Mouse (Mus musculus) hindbrain, embryonic 14.5 days (tissue): ENCODE data around the gene Ppp3r2. TPM values are rescaled to one million over a fixed set of nuclear protein-coding genes. Genes with fewer than 3 reads are reported as not detected.
A peak's percentile ranks its signal among the peaks of the same experiment; 100 is the strongest.

ENCODE experiments used
- ATAC-seq: fragments of 200-750 bp; cut with Nextera tagmentation; 2 replicates; pipeline ENCODE4 v1.8.0; 2017; ENCODE audit warnings: moderate number of reproducible peaks, mild to moderate bottlenecking, moderate TSS enrichment, moderate library complexity; ENCODE audit not compliant: low FRiP score
- DNase-seq: peaks from one replicate; pipeline ENCODE4 v3.0.0-alpha.2; 2015; ENCODE audit warnings: low spot score
- H3K27ac ChIP-seq: fragments of 300-500 bp; sonication (generic); 2 replicates; pipeline ENCODE4 v1.5.1; 2014; ENCODE audit warnings: mild to moderate bottlenecking, moderate library complexity
- H3K27me3 ChIP-seq: fragments of 300-500 bp; sonication (generic); 2 replicates; pipeline ENCODE4 v1.6.1; 2014; ENCODE audit warnings: mild to moderate bottlenecking, low read length, mixed read lengths; ENCODE audit not compliant: control insufficient read depth, insufficient read depth
- H3K36me3 ChIP-seq: fragments of 300-500 bp; sonication (generic); replicated peaks from 2 replicates; pipeline ENCODE4 v1.6.1; 2014; ENCODE audit not compliant: control insufficient read depth, insufficient read depth
- H3K4me1 ChIP-seq: fragments of 300-500 bp; sonication (generic); replicated peaks from 2 replicates; pipeline ENCODE4 v1.6.1; 2014; ENCODE audit warnings: antibody characterized with exemption, low read length, mixed read lengths; ENCODE audit not compliant: control insufficient read depth, insufficient read depth
- H3K4me2 ChIP-seq: fragments of 300-500 bp; sonication (generic); replicated peaks from 2 replicates; pipeline ENCODE4 v1.6.1; 2014; ENCODE audit warnings: mild to moderate bottlenecking, moderate library complexity
- H3K4me3 ChIP-seq: fragments of 300-500 bp; sonication (generic); replicated peaks from 2 replicates; pipeline ENCODE4 v1.5.1; 2014; ENCODE audit warnings: mild to moderate bottlenecking, low read length
- H3K9ac ChIP-seq: fragments of 300-500 bp; sonication (generic); 2 replicates; pipeline ENCODE4 v1.6.1; 2014
- H3K9me3 ChIP-seq: fragments of 300-500 bp; sonication (generic); 2 replicates; pipeline ENCODE4 v1.6.1; 2016; ENCODE audit warnings: low read length; ENCODE audit not compliant: control insufficient read depth
- WGBS: fragments of 180-500 bp; shearing (Covaris S2); extraction: QIAGEN DNeasy Blood & Tissue Kit; methylation state at CpG from one replicate; pipeline ENCODE4 v1.1.7; 2014; 5-methylcytosine and 5-hydroxymethylcytosine counted together
- polyA plus RNA-seq: library from polyadenylated mRNA; unstranded; fragments of >200 nt; fragmentation: Nextera tagmentation; extraction: Ambion mirVana; gene quantifications from 2 replicates; pipeline ENCODE4 v1.2.1, GENCODE M21; 2014

Gene Ppp3r2
- polyA plus RNA-seq, result 0.51 and 0.59 TPM in 2 replicates

- no peaks in the 10 kb centered on the region for H3K27me3 ChIP-seq
- 90% methylated on average over 13 of the region's 13 CpGs for WGBS
- H3K4me1 ChIP-seq, result no peaks in the 10 kb centered on the region
- no peak within 1 kb of the TSS for H3K27ac ChIP-seq
- no peak within 1 kb of the TSS for H3K4me3 ChIP-seq
- DNase-seq (no peak), ATAC-seq (no peak)
- H3K9me3 ChIP-seq, result no peaks in the 10 kb centered on the region
- no peaks in the 10 kb centered on the region for H3K36me3 ChIP-seq
- no peak within 1 kb of the TSS for H3K4me2 ChIP-seq
- no peak within 1 kb of the TSS for H3K9ac ChIP-seq
Measured at GRCm38 (mm10) chr4:49681812-49682211, at the start of gene Ppp3r2. Ppp3r2 (minus strand) TSS chr4:49682024.

GRCm38 (mm10) chr4:49729326-49729725 lies 47.5 kb upstream of the Ppp3r2 start:
- H3K9ac ChIP-seq, result no peak overlapping the region
- H3K4me1 ChIP-seq, result no peaks in the 10 kb centered on the region
- no peaks in the 10 kb centered on the region for H3K9me3 ChIP-seq
- no peak for DNase-seq
- WGBS, result 65% methylated on average over 3 of the region's 3 CpGs
- no peaks in the 10 kb centered on the region for H3K27me3 ChIP-seq
- no peak for ATAC-seq
- H3K4me3 ChIP-seq, result no peak overlapping the region
- no peak overlapping the region for H3K4me2 ChIP-seq
- no peaks in the 10 kb centered on the region for H3K36me3 ChIP-seq
- H3K27ac ChIP-seq, result no peak overlapping the region

- no peaks in the 10 kb centered on the region for H3K27me3 ChIP-seq
- no peaks in the 10 kb centered on the region for H3K4me1 ChIP-seq
- H3K9ac ChIP-seq, result no peak overlapping the region
- WGBS, result 95% methylated on average over 2 of the region's 2 CpGs
- no peak overlapping the region for H3K27ac ChIP-seq
- no peaks in the 10 kb centered on the region for H3K36me3 ChIP-seq
- no peak overlapping the region for H3K4me3 ChIP-seq
- ATAC-seq (no peak), DNase-seq (no peak)
- H3K9me3 ChIP-seq, result no peaks in the 10 kb centered on the region
- H3K4me2 ChIP-seq, result no peak overlapping the region
Measured at GRCm38 (mm10) chr4:49723908-49724307, 42.1 kb upstream of the Ppp3r2 start.

GRCm38 (mm10) chr4:49691405-49692194 lies 9.8 kb upstream of the Ppp3r2 start:
- no peaks in the 10 kb centered on the region for H3K4me1 ChIP-seq
- H3K36me3 ChIP-seq, result no peaks in the 10 kb centered on the region
- WGBS, result 64% methylated on average over 12 of the region's 12 CpGs
- no peak for ATAC-seq
- H3K4me2 ChIP-seq, result no peak overlapping the region
- DNase-seq, result no peak
- H3K27ac ChIP-seq, result no peak overlapping the region
- no peak overlapping the region for H3K4me3 ChIP-seq
- no peaks in the 10 kb centered on the region for H3K27me3 ChIP-seq
- no peak overlapping the region for H3K9ac ChIP-seq
- H3K9me3 ChIP-seq, result no peaks in the 10 kb centered on the region

GRCm38 (mm10) chr4:49688594-49689288 lies 6.9 kb upstream of the Ppp3r2 start:
- ATAC-seq (peak; percentile 86), DNase-seq (peak; percentile 87)
- no peak overlapping the region for H3K4me2 ChIP-seq
- WGBS, result 16% methylated on average over 9 of the region's 9 CpGs
- no peak overlapping the region for H3K9ac ChIP-seq
- H3K9me3 ChIP-seq, result no peaks in the 10 kb centered on the region
- H3K27me3 ChIP-seq, result no peaks in the 10 kb centered on the region
- H3K4me3 ChIP-seq, result no peak overlapping the region
- H3K27ac ChIP-seq, result no peak overlapping the region
- H3K36me3 ChIP-seq, result no peaks in the 10 kb centered on the region
- H3K4me1 ChIP-seq, result no peaks in the 10 kb centered on the region

- Histone ChIP-seq H3K9ac (no peak overlapping the region), H3K36me3 (no peaks in the 10 kb centered on the region), H3K4me1 (no peaks in the 10 kb centered on the region), H3K4me2 (no peak overlapping the region), H3K9me3 (no peaks in the 10 kb centered on the region), H3K4me3 (no peak overlapping the region), H3K27ac (no peak overlapping the region), H3K27me3 (no peaks in the 10 kb centered on the region)
- DNase-seq (no peak), ATAC-seq (no peak)
- 92% methylated on average over 11 of the region's 11 CpGs for WGBS
Measured at GRCm38 (mm10) chr4:49680171-49680875, 1.5 kb downstream of the Ppp3r2 start.

- no peaks in the 10 kb centered on the region for H3K27me3 ChIP-seq
- H3K4me2 ChIP-seq, result no peak overlapping the region
- H3K9ac ChIP-seq, result no peak overlapping the region
- H3K4me1 ChIP-seq, result no peaks in the 10 kb centered on the region
- H3K9me3 ChIP-seq, result no peaks in the 10 kb centered on the region
- no peaks in the 10 kb centered on the region for H3K36me3 ChIP-seq
- H3K27ac ChIP-seq, result no peak overlapping the region
- 82% methylated on average over 7 of the region's 7 CpGs for WGBS
- ATAC-seq (no peak), DNase-seq (no peak)
- no peak overlapping the region for H3K4me3 ChIP-seq
Measured at GRCm38 (mm10) chr4:49676790-49677189, 5.0 kb downstream of the Ppp3r2 start.

- Histone ChIP-seq H3K9me3 (no peaks in the 10 kb centered on the region), H3K36me3 (no peaks in the 10 kb centered on the region), H3K4me2 (no peak overlapping the region), H3K4me3 (no peak overlapping the region), H3K27me3 (no peaks in the 10 kb centered on the region), H3K9ac (no peak overlapping the region), H3K4me1 (no peaks in the 10 kb centered on the region), H3K27ac (no peak overlapping the region)
- WGBS, result 91% methylated on average over 6 of the region's 6 CpGs
- ATAC-seq (no peak), DNase-seq (no peak)
Measured at GRCm38 (mm10) chr4:49676071-49676470, 5.8 kb downstream of the Ppp3r2 start.

- DNase-seq (no peak), ATAC-seq (no peak)
- H3K4me1 ChIP-seq, result no peaks in the 10 kb centered on the region
- 90% methylated on average over 5 of the region's 5 CpGs for WGBS
- no peak overlapping the region for H3K4me2 ChIP-seq
- no peak overlapping the region for H3K9ac ChIP-seq
- H3K4me3 ChIP-seq, result no peak overlapping the region
- H3K36me3 ChIP-seq, result peaks cover 45% of the 10 kb centered on the region
- no peaks in the 10 kb centered on the region for H3K9me3 ChIP-seq
- no peak overlapping the region for H3K27ac ChIP-seq
- H3K27me3 ChIP-seq, result no peaks in the 10 kb centered on the region
Measured at GRCm38 (mm10) chr4:49664850-49665249, 17.0 kb downstream of the Ppp3r2 start.
